Mouse (Mus musculus): ENCODE results near the gene Rtl10. TPM values are rescaled to one million over a fixed set of nuclear protein-coding genes. Genes with fewer than 3 reads are reported as not detected.

The Rtl10 gene
- total and polyA plus RNA-seq, 2 experiments: 0.18 to 4.3 TPM

DNA sequence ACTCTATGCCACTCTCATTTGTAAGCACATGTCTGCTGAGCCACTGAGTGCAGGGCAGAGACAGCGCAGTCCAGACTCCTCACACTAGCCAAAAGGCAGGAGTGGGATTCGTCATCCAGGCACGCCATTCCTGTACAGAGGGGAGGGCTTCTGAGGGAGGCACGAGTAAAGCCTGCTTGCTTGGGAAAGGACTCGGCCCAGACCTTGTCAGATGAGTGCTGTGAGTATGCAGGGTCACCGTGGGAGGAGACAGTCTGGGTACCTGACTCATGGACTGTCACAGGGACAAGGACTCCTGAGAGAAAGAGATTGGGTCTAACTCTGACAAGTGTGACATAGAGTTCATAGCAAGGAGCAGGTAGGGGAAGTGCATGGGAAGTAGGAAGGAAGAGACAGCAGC is 40.6 kb downstream of the Rtl10 start:
- H3K4me1 ChIP-seq (ENCODE audit: control insufficient read depth, insufficient read depth, low read length): no peaks in the 10 kb centered on the region
- no peak for TF ChIP-seq POLR2A (IDR thresholded peaks at IDR 0.05; ENCODE audit: extremely low read depth, insufficient read depth, low read length)
- TF ChIP-seq CTCF (IDR thresholded peaks at IDR 0.05; ENCODE audit: low read depth, low read length): no peak
- H3K79me2 ChIP-seq (ENCODE audit: control insufficient read depth, insufficient read depth, low read length): no peaks in the 10 kb centered on the region
- no peaks in the 10 kb centered on the region for H3K27me3 ChIP-seq (ENCODE audit: control insufficient read depth, insufficient read depth, low read length)
- no peak overlapping the region for H3K4me3 ChIP-seq (ENCODE audit: insufficient read depth, low read depth, low read length)
- no peak for DNase-seq (ENCODE audit: extremely low read depth, low read depth, low spot score)
- no peak overlapping the region for H3K9ac ChIP-seq (ENCODE audit: low read depth, low read length)
- H3K36me3 ChIP-seq (ENCODE audit: control insufficient read depth, insufficient read depth, low read length): no peaks in the 10 kb centered on the region
- H3K27ac ChIP-seq (replicated peaks; ENCODE audit: insufficient read depth, low read depth, low read length): no peak overlapping the region
- 82% methylated on average over 6 of the region's 6 CpGs for WGBS

DNA sequence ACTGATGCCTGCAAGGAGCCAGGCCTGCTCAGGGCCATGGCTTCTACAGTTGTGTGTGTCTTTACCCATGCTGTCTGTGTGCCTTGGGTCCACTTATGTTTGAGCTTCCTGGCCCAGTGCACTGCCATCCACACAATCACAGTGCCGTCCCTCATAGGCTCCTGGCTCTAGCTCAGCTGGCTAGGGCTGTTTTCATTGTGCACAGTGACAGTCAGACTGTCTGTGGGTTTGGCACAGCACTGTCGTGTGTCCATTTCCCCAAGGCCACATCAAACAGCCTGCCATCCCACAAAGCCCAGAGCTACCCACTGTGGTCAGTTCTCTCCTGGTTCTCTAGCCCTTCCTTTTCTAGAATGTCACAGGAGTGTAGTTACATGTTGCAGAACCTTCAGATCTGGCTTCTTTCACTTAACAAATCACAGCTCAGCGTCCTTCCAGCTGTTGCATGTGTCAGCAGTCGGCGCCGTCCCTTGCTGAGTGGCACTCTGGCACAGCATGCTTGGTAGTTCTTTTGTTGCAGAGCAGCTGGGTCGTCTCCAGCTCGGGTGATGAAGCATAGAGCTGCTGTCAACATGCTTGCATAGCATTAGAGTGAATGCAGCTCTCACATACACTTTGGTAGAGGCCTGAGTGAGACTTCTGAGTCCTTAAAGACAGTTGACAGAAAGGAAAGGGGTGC is 44.6 kb downstream of the Rtl10 start:
- no peaks in the 10 kb centered on the region for H3K4me1 ChIP-seq (ENCODE audit: control insufficient read depth, insufficient read depth, low read length)
- TF ChIP-seq CTCF (IDR thresholded peaks at IDR 0.05; ENCODE audit: low read depth, low read length): no peak
- H3K27me3 ChIP-seq (ENCODE audit: control insufficient read depth, insufficient read depth, low read length): no peaks in the 10 kb centered on the region
- H3K9ac ChIP-seq (ENCODE audit: low read depth, low read length): no peak overlapping the region
- no peak overlapping the region for H3K4me3 ChIP-seq (ENCODE audit: insufficient read depth, low read depth, low read length)
- no peaks in the 10 kb centered on the region for H3K36me3 ChIP-seq (ENCODE audit: control insufficient read depth, insufficient read depth, low read length)
- H3K27ac ChIP-seq (replicated peaks; ENCODE audit: insufficient read depth, low read depth, low read length): no peak overlapping the region
- no peak for DNase-seq (ENCODE audit: extremely low read depth, low read depth, low spot score)
- no peaks in the 10 kb centered on the region for H3K79me2 ChIP-seq (ENCODE audit: control insufficient read depth, insufficient read depth, low read length)
- 81% methylated on average over 8 of the region's 8 CpGs for WGBS

DNA sequence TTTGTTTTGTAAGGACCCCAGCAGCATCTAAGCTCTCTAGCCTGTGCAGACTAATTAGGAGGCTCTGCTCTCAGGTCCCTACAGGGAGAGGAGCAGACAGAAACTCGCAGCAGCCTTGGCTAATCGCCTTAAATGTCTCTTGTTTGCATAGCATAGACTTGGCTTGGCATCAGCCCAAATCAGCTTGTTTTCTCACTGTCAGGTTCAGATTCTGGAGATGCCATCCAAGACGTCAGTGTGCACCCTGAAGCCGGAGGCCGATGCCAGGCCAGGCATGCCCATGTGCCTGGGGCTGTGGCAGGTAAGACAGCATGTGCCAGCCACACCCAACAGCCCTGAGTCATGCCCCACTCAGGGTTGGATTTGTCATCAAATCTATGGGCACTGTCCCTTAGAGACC is 49.2 kb downstream of the Rtl10 start:
- no peak overlapping the region for H3K27ac ChIP-seq (replicated peaks; ENCODE audit: insufficient read depth, low read depth, low read length)
- H3K9ac ChIP-seq (ENCODE audit: low read depth, low read length): no peak overlapping the region
- 91% methylated on average over 5 of the region's 5 CpGs for WGBS
- no peak for TF ChIP-seq CTCF (IDR thresholded peaks at IDR 0.05; ENCODE audit: low read depth, low read length)
- TF ChIP-seq POLR2A (IDR thresholded peaks at IDR 0.05; ENCODE audit: extremely low read depth, insufficient read depth, low read length): no peak
- no peak for DNase-seq (ENCODE audit: extremely low read depth, low read depth, low spot score)
- H3K4me1 ChIP-seq (ENCODE audit: control insufficient read depth, insufficient read depth, low read length): no peaks in the 10 kb centered on the region
- no peaks in the 10 kb centered on the region for H3K79me2 ChIP-seq (ENCODE audit: control insufficient read depth, insufficient read depth, low read length)
- H3K36me3 ChIP-seq (ENCODE audit: control insufficient read depth, insufficient read depth, low read length): no peaks in the 10 kb centered on the region
- H3K4me3 ChIP-seq (ENCODE audit: insufficient read depth, low read depth, low read length): no peak overlapping the region
- no peaks in the 10 kb centered on the region for H3K27me3 ChIP-seq (ENCODE audit: control insufficient read depth, insufficient read depth, low read length)

Other genes starting within 250 kb of the Rtl10 start
- gene Gm49776, start 240.6 kb upstream of the Rtl10 start, total RNA-seq (2014; rRNA removed): not detected in 2 replicates
- gene Gm49776, start 240.6 kb upstream of the Rtl10 start, polyA plus RNA-seq (2012; rRNA removed): not detected in 2 replicates
- gene Dgcr8, start 209.7 kb upstream of the Rtl10 start, total RNA-seq (2014; rRNA removed): 8.3 and 11.7 TPM in 2 replicates
- gene Dgcr8, start 209.7 kb upstream of the Rtl10 start, polyA plus RNA-seq (2012; rRNA removed): 6.0 and 8.0 TPM in 2 replicates
- 42.4 and 58.0 TPM in 2 replicates for gene Tango2, start 150.8 kb upstream of the Rtl10 start, total RNA-seq (2014; rRNA removed)
- gene Tango2, start 150.8 kb upstream of the Rtl10 start, polyA plus RNA-seq (2012; rRNA removed): 52.6 and 57.1 TPM in 2 replicates
- gene Arvcf, start 150.7 kb upstream of the Rtl10 start, total RNA-seq (2014; rRNA removed): 14.1 and 18.5 TPM in 2 replicates
- 17.1 and 18.4 TPM in 2 replicates for gene Arvcf, start 150.7 kb upstream of the Rtl10 start, polyA plus RNA-seq (2012; rRNA removed)
- gene Txnrd2, start 72.5 kb upstream of the Rtl10 start, total RNA-seq (2014; rRNA removed): 23.9 and 30.9 TPM in 2 replicates
- 39.1 and 46.6 TPM in 2 replicates for gene Txnrd2, start 72.5 kb upstream of the Rtl10 start, polyA plus RNA-seq (2012; rRNA removed)
- 474 and 538 TPM in 2 replicates for gene Comt, start 72.0 kb upstream of the Rtl10 start, total RNA-seq (2014; rRNA removed)
- gene Comt, start 72.0 kb upstream of the Rtl10 start, polyA plus RNA-seq (2012; rRNA removed): 779 and 1,223 TPM in 2 replicates
- gene Gnb1l, start 188 bp upstream of the Rtl10 start, total RNA-seq (2014; rRNA removed): 1.4 and 1.5 TPM in 2 replicates
- gene Gnb1l, start 188 bp upstream of the Rtl10 start, polyA plus RNA-seq (2012; rRNA removed): 3.6 and 4.8 TPM in 2 replicates
- not detected in 2 replicates for gene Tbx1, start 91.8 kb downstream of the Rtl10 start, total RNA-seq (2014; rRNA removed)
- 0.02 TPM in 1 of 2 replicates, not detected in the other for gene Tbx1, start 91.8 kb downstream of the Rtl10 start, polyA plus RNA-seq (2012; rRNA removed)
- not detected in 2 replicates for gene Gp1bb, start 123.5 kb downstream of the Rtl10 start, total RNA-seq (2014; rRNA removed)
- 0.21 TPM in 1 of 2 replicates, not detected in the other for gene Gp1bb, start 123.5 kb downstream of the Rtl10 start, polyA plus RNA-seq (2012; rRNA removed)
- not detected in 2 replicates for gene Gm49601, start 127.5 kb downstream of the Rtl10 start, total RNA-seq (2014; rRNA removed)
- gene Gm49601, start 127.5 kb downstream of the Rtl10 start, polyA plus RNA-seq (2012; rRNA removed): 0.37 TPM in 1 of 2 replicates, not detected in the other
- 0.18 and 0.60 TPM in 2 replicates for gene Sept5, start 131.1 kb downstream of the Rtl10 start, total RNA-seq (2014; rRNA removed)
- 0.37 and 0.87 TPM in 2 replicates for gene Sept5, start 131.1 kb downstream of the Rtl10 start, polyA plus RNA-seq (2012; rRNA removed)

Data from liver, adult 2 months (tissue).